ENCODE assay signal across 18 mouse cellular contexts in the genomic region with DNA sequence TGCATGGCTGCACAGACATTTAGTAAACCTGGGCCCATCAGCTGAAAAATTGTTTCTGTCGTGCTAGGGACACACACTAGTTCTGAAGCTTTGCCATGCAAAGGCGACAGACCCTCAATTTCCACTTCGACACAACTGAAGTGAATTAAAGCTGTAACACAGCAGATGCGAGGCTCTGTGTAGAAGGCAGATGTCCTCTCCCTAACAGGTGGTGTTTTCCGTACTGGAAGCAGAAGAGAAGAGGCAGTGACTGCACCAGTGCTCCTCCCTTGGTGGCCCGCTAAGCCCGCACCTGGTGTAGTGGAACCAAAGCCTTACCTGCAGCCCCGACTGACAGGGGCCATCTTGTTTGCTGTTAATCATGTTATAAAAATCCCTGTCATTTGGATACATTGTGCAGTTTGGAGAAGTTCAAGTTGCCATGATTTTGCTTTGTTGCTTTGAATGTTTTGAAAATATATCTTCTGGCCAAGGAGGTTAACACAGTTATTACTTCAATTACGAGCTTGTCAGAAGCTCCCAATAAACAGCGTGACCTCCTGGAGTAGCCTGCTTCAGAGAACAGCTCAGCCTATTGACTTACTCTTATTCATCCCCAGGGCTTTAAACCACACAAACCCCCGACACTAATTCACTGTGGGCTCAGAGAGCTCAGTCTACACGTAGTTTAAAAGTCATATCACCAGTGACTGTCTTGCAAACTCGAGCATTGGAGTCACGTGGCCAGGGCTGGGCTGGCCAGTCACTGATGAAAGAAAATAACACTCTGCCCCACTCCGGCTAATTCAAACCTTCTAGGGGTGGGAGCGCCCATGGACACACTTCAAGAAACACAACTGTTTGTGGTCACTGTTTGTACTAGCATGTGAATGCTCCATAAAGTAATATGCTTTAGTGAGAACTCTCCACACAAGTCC.
A peak's percentile ranks its signal among the peaks of the same experiment; 100 is the strongest.
DNase-seq lines count a peak whose midpoint lies in the region; ATAC-seq and TF ChIP-seq lines count a peak whose summit lies in the region.
"Had no signal": no experiment of that assay in that cellular context is flagged by ENCODE, and none has a peak within 500 bp of the region (broad histone marks: within the 10 kb centered on the region; RNA-seq: fewer than 3 reads in every experiment).

No protein-coding gene starts in this region.

- no peaks in the 10 kb centered on the region for H3K4me1 ChIP-seq in hindbrain, postnatal 0 days (ENCODE audit: insufficient read depth, low read length)
- no peaks in the 10 kb centered on the region for H3K4me1 ChIP-seq in hindbrain, embryonic 11.5 days (replicated peaks; ENCODE audit: control insufficient read depth, insufficient read depth, low read length)
- peaks cover 4% of the 10 kb centered on the region; the same call in 1 of the 2 replicates for H3K4me1 ChIP-seq in limb, embryonic 11.5 days (ENCODE audit: control insufficient read depth, insufficient read depth, low read length)
- H3K4me1 ChIP-seq in limb, embryonic 10.5 days = peaks cover 38% of the 10 kb centered on the region
- H3K4me1 ChIP-seq: heart, embryonic 15.5 days had no signal

- H3K27ac ChIP-seq in hindbrain, postnatal 0 days = no peak overlapping the region
- H3K27ac ChIP-seq in hindbrain, embryonic 11.5 days (ENCODE audit: low read depth, low read length) = no peak overlapping the region
- H3K27ac ChIP-seq in limb, embryonic 11.5 days (replicated peaks; ENCODE audit: low read depth, low read length) = no peak overlapping the region
- H3K27ac ChIP-seq in limb, embryonic 10.5 days = no peak overlapping the region
- H3K27ac ChIP-seq: forebrain, embryonic 10.5 days; gastrocnemius, adult 2 months; heart, embryonic 15.5 days had no signal

- no peak overlapping the region for H3K4me3 ChIP-seq in hindbrain, postnatal 0 days (ENCODE audit: low read length)
- H3K4me3 ChIP-seq in hindbrain, embryonic 11.5 days (ENCODE audit: low read depth, low read length) = no peak overlapping the region
- H3K4me3 ChIP-seq in limb, embryonic 11.5 days (ENCODE audit: low read depth, low read length) = no peak overlapping the region
- H3K4me3 ChIP-seq in limb, embryonic 10.5 days = no peak overlapping the region
- H3K4me3 ChIP-seq: forebrain, embryonic 10.5 days; gastrocnemius, adult 2 months; heart, embryonic 15.5 days had no signal

- no peak overlapping the region for H3K4me2 ChIP-seq in hindbrain, postnatal 0 days (ENCODE audit: low read depth, low read length)
- H3K4me2 ChIP-seq in hindbrain, embryonic 11.5 days (replicated peaks; ENCODE audit: low read depth, low read length) = no peak overlapping the region
- no peak overlapping the region for H3K4me2 ChIP-seq in limb, embryonic 11.5 days (ENCODE audit: low read depth, severe bottlenecking)
- H3K4me2 ChIP-seq: heart, embryonic 15.5 days had no signal

- WGBS in hindbrain, postnatal 0 days = 49% methylated on average over 16 of the region's 16 CpGs
- 75% methylated on average over 16 of the region's 16 CpGs for WGBS in hindbrain, embryonic 11.5 days
- 58% methylated on average over 16 of the region's 16 CpGs for WGBS in limb, embryonic 11.5 days
- WGBS in limb, embryonic 10.5 days = 71% methylated on average over 16 of the region's 16 CpGs

- H3K9ac ChIP-seq in hindbrain, postnatal 0 days (replicated peaks; ENCODE audit: low read length) = no peak overlapping the region
- no peak overlapping the region for H3K9ac ChIP-seq in hindbrain, embryonic 11.5 days (ENCODE audit: low read depth, low read length)
- H3K9ac ChIP-seq in limb, embryonic 11.5 days (ENCODE audit: low read length) = no peak overlapping the region
- H3K9ac ChIP-seq: heart, embryonic 15.5 days had no signal

- no peaks in the 10 kb centered on the region for H3K27me3 ChIP-seq in hindbrain, postnatal 0 days (ENCODE audit: insufficient read depth, low read length)
- no peaks in the 10 kb centered on the region for H3K27me3 ChIP-seq in hindbrain, embryonic 11.5 days (ENCODE audit: control insufficient read depth, insufficient read depth, low read length)
- no peaks in the 10 kb centered on the region for H3K27me3 ChIP-seq in limb, embryonic 11.5 days (ENCODE audit: control insufficient read depth, insufficient read depth, low read length)
- H3K27me3 ChIP-seq in limb, embryonic 10.5 days (ENCODE audit: low read depth, poor library complexity, severe bottlenecking) = no peaks in the 10 kb centered on the region
- H3K27me3 ChIP-seq: heart, embryonic 15.5 days had no signal

- peak; percentile 70; the same call in 1 of the 2 replicates for ATAC-seq in hindbrain, postnatal 0 days
- no peak for ATAC-seq in hindbrain, embryonic 11.5 days (ENCODE audit: low FRiP score)
- ATAC-seq in limb, embryonic 11.5 days (ENCODE audit: insufficient number of reproducible peaks, low FRiP score, low TSS enrichment, low read depth) = no peak
- ATAC-seq: activated CD4-positive, CD25-positive, alpha-beta regulatory T cell, adult 4 months; intestine, postnatal 0 days; midbrain, embryonic 16.5 days had no signal

- no peak for DNase-seq in hindbrain, postnatal 0 days (ENCODE audit: low spot score)
- no peak for DNase-seq in hindbrain, embryonic 11.5 days (ENCODE audit: low spot score)
- DNase-seq in kidney, postnatal 14 days = peak; percentile 35
- DNase-seq in kidney, adult 9 months = no peak
- DNase-seq in limb, embryonic 11.5 days (ENCODE audit: low spot score) = peak; percentile 29
- DNase-seq in limb, embryonic 10.5 days (ENCODE audit: low spot score) = no peak
- no peak for DNase-seq in cerebellum, adult 18-20 months
- DNase-seq: adrenal gland, adult 8-10 months; cerebellum, adult 9-11 months; gastrocnemius, adult 2 months; heart, postnatal 4 days; left cerebral cortex, postnatal 4 days; lung, postnatal 4 days had no signal

- TF ChIP-seq CTCF in hindbrain, postnatal 0 days (IDR thresholded peaks at IDR 0.05; ENCODE audit: low read depth) = no peak

- no peaks in the 10 kb centered on the region; the same call in 1 of the 2 replicates for H3K36me3 ChIP-seq in hindbrain, postnatal 0 days (ENCODE audit: insufficient read depth, low read length)
- no peaks in the 10 kb centered on the region for H3K36me3 ChIP-seq in hindbrain, embryonic 11.5 days (ENCODE audit: control insufficient read depth, insufficient read depth, low read length)
- no peaks in the 10 kb centered on the region for H3K36me3 ChIP-seq in limb, embryonic 11.5 days (ENCODE audit: control insufficient read depth, insufficient read depth, low read length)
- H3K36me3 ChIP-seq in limb, embryonic 10.5 days = peaks cover 6% of the 10 kb centered on the region; the same call in 1 of the 2 replicates
- H3K36me3 ChIP-seq: heart, embryonic 15.5 days had no signal

- no peaks in the 10 kb centered on the region for H3K9me3 ChIP-seq in hindbrain, postnatal 0 days (ENCODE audit: low read length)
- no peaks in the 10 kb centered on the region for H3K9me3 ChIP-seq in hindbrain, embryonic 11.5 days (ENCODE audit: control insufficient read depth, low read length)
- no peaks in the 10 kb centered on the region for H3K9me3 ChIP-seq in limb, embryonic 11.5 days (ENCODE audit: control insufficient read depth, low read length)
- no peaks in the 10 kb centered on the region for H3K9me3 ChIP-seq in limb, embryonic 10.5 days (replicated peaks)
- H3K9me3 ChIP-seq: forebrain, embryonic 10.5 days; heart, embryonic 15.5 days had no signal

Comparison
In these comparisons a context has a peak if more than half of its experiments do, and no peak if none do; other contexts are left out.
1. DNase-seq: peak in kidney, postnatal 14 days (single experiment) and limb, embryonic 11.5 days (single experiment); none in hindbrain, postnatal 0 days (single experiment), hindbrain, embryonic 11.5 days (single experiment), kidney, adult 9 months (single experiment), limb, embryonic 10.5 days (single experiment) and cerebellum, adult 18-20 months (0 of 2).